Mouse (Mus musculus) gastrocnemius, adult 8-10 months (tissue): ENCODE results near the gene AU015836. TPM values are rescaled to one million over a fixed set of nuclear protein-coding genes. Genes with fewer than 3 reads are reported as not detected.
"Not testable (repeated sequence)": the region's sequence is repeated elsewhere in the genome, so short reads cannot be mapped to it uniquely, and the experiment has no call there.

Experiments
- DNase-seq, 2 experiments: peaks; one replicate each; pipeline ENCODE4 v3.0.0; 2022; ENCODE audit warnings: low spot score in 2 of 2
- total RNA-seq, 4 experiments: library from RNA; stranded (reverse); gene quantifications; 2 replicates each; pipeline ENCODE4 v1.2.4; 2022

AU015836 gene
- not detected for total RNA-seq

DNA sequence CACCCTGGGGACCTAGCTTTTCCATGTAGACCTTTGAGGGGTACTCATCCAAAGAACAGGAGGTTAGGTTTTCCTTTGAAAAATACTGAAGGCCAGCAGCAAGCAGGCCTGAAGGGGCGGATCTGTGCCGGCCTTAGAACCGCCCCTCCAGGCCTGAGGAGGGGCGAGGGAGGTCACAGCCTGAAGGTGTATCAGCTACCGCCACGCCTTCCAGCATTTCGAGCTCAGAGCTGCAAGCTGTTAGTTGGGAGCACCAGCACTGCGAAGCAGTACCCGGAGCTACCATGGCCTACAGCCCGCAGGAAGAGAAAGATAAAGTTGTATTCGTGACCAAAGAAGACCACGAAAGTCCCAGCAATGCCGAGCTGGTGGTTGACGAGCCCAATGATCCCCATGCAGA, at the start of gene AU015836:
TSS of gene AU015836 (plus strand) at position 216 of the 400 bp plus-strand sequence.
- DNase-seq: no peak

DNA sequence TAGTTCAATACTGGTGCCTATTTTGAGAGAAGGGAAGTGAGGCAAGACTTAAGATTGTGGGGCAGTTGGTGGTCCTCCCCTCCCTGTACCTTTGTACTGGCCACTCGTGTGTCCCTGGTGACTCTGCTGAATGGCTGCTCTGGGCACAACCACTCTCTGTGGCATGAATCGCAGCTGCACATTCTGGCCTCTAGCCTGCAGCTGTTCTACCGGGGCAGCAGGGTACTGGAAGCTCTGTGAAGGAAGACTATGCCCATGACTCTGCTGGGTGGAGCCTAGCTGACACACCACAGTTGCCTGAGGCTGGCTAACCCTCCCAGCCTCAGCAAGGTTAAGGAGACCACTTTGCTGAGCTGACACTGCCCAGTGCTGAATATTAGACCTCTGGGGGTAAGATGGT, 49.4 kb upstream of the AU015836 start:
- DNase-seq: no peak

DNA sequence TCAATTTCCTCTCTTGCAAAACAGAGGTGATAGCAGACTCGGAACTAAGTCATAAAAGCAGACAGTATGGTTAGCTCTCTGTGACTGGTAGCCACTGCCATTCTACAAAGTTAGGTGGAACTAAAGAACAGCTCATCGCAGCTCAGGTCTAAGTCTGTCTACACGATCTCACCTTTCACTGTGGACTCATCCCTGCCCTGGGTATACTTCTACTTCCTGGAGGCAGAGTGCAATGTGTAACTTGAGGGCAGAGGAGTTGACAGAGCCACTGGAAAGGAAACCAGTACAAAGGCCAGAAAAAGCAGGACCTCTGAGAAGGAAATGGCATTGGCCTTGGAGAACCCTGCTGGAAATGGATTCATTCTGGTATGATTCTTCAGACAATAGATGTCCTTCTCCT, 40.1 kb upstream of the AU015836 start:
- no peak for DNase-seq

DNA sequence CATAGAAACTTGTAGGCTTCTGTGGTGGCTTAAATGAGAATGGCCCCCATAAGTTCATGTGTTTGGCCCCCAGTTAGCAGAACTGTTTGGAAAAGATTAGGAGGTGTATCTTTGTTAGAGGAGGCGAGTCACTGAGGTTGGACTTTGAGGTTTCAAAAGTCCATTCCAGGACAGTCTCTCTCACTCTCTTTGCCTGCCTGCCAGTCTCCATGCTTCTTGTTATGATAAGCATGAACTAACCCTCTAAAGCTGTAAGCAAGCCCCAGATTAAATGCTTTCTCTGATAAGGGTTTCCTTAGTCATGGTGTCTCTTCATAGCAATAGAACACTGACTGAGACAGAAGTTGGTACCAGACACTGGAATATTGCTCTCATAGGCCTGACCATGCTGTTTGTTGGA, 39.7 kb upstream of the AU015836 start:
- no peak for DNase-seq

DNA sequence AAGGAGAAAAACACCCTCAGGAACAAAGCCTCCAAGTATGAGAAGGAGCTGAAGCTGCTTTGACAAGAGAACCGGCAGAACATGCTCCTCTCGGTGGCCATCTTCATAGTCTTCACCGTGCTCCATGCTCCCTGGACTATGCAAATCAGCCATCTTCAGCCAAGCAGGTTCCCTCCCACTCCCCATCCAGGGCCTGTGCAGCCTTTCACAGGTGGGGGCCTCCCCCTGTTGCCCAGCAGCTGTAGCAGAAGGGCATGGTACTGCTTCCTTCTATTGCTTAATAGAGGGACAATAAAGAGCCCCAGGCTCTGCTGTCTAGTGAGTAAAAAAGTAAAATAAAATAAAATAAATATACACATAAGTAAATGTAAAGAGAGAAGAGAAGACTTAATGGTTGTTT, 36.8 kb upstream of the AU015836 start:
- DNase-seq: no peak

DNA sequence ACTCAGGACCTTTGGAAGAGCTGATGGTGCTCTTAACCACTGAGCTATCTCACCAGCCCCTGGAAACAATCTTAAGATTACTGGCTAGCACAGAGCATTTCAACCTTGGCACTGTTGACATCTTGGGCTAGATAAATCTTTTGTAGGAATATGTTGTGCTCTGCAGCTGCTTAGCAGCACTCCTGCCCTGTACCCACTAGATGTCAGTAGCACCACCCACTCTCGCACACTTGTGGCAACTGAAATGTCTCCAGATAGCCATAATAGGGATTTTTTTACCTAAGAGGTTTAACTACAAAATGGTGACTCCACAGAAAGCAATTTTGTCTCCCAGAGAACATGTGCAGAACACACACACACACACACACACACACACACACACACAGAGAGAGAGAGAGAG, 11.7 kb upstream of the AU015836 start:
- DNase-seq: no peak

DNA sequence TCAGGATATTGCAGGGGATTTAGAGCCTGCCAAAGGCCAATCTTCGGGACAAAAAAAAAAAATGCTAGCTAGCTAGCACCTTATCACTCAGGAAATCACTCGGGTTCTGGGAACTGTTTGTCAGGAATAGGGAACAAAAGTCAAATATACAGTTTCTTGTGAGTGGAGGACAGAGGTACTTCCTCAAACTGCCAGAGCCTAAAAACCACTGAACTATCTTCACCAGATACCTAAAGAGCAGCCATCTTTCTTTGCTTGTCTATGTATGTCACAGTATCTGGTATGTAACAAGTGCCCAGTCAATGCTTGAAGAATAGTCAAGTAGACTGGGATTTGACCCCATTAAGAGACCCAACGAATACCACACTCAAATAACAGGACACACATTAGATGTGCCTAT, 10.0 kb upstream of the AU015836 start:
- DNase-seq: no peak

DNA sequence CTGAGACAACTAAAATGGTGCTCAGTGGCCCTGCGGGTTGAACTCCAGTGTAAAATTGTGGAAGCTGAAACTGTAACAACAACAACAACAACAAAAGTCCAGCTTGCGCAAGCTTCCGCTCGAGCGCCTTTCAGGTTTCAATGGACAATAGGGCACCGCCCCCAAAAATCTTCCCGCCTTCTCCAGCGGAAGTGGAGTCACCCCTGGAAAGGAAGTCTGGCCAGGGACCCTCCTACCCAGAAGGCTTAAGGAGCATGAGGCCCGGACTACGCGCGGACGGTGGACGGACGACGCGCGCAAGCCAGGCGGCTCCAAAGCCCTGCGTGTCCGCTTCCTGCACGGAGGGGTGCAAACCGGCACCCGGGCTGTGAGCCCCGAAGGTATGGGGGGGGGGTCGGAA, 11.9 kb downstream of the AU015836 start:
- no peak for DNase-seq

DNA sequence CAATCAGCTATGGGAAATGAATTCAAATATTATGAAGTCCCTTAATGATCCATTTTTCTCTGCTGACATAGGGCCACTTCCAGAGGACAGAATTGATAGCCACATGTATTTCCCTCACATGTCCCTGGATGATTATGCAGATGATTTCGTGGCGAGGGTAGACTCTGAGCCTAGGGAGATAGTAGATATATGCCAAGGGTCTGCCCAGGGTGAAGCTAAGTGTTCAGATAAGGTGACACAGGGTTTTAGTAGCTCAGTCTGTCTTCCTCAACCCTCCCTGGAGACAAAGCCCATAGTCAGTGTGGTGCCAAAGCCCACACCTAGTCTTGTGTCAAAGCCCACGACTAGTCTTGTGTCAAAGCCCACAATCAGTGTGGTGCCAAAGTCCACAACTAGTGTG, 13.7 kb downstream of the AU015836 start:
- no peak for DNase-seq

DNA sequence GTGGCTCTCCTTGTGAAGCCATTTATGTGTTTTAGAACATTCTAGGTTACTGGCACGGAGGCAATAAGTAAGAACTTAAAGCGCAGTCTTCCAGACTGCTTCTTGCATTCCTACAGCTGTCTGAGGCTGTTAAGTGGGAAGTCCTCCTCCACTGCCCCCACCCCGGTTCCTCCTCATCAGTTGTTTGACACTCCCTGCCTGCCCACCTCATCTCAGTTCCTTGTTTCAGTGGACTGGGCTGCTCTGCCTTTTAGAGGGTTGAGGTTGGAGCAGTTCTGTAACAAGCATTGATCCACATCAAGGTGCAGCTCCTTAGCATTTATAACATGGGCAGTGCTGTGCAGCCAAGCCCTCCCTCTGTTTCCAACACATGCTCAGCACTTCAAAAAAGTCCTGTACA, 16.6 kb downstream of the AU015836 start:
- not testable (repeated sequence) for DNase-seq

DNA sequence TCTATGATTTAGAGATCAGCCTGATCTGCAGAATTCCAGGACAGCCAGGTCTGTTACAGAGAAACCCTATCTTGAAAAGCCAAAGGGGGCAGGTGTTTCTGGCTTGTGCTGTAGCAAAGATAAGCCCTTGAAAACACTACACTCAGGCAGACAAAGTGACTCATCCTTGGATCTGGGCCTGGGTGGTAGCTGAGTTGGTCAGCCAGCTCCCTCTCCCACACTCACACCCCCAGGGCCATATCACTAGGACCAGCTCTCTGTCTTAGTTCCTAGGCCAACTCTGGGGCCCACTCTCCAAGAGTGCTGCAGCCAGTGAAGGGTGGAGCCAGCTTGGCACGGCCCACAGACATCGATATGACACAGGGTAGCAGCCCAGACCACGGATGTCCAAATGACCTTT, 38.5 kb downstream of the AU015836 start:
- DNase-seq: no peak

DNA sequence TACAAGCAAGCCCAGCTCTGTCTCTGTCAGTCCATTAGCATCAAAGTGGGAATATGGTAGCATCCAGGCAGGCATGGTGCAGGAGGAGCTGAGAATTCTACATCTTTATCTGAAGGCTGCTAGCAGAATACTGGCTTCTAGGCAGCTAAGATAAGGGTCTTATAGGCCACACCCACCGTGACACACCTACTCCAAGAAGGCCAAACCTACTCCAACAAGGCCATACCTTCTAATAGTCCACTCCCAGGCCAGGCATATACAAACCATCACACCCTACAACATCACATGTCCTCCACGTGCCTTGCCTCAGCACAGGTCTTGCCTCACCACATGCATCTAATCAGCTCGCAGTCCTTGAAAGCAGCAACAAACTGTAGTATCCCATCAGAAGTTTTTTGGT, 41.0 kb downstream of the AU015836 start:
- DNase-seq: no peak

DNA sequence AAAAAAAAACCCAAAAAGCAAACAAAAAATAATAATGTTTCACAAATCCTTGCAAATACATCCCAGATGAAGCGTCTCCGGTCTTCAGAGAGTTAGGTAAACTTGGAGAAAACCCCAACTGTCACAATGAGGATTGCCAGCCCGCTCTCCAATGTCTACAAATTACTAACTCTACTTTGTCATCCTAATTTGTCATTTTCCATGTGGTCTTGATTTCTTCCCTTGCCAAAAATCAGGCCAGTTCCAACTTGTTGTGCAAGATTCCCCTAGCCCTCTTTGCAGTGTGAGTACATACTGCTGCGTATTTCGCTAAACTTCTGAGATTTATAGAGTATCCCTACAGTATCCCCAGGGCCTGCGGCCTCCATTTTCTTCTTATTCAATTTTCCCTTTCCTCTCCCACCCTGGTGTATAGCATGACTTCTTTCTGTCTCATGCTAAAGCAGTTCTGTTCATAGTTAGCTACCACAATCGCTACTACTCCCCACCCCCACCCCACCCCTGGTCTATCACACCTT, 43.3 kb downstream of the AU015836 start:
- DNase-seq: no peak

DNA sequence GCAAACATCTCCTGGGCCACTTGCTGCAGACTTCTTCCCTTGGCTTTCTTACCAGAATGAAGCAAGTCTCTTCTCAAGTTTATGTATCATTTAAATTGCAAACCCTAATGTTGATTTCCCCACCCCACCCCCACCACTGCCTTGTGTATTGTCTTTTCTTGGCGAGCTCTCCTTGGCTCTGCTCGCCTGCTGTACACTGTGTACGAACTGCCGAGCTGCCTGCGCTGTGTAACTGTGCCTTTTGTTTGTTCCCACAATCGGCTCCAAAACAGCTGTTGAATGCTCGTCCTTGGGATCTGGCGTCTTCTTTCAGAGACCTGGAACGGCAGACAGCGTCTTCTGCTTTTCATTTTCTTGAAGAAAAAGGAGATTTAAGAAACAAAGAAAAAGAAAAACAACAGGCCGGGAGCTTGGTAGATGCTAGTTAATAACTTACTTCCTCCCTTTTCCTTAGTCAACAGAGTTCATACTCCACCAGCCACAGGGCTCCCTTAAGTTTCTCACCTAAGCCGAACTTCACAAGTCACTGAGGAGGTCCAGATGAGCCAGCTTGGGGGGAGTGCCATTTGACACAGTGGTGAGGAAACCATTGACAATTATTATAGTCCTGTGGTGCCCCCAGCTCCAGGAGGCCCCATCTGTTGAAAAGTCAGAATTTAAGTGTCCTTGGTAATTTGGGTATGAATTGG, 44.2 kb downstream of the AU015836 start:
- DNase-seq: no peak

DNA sequence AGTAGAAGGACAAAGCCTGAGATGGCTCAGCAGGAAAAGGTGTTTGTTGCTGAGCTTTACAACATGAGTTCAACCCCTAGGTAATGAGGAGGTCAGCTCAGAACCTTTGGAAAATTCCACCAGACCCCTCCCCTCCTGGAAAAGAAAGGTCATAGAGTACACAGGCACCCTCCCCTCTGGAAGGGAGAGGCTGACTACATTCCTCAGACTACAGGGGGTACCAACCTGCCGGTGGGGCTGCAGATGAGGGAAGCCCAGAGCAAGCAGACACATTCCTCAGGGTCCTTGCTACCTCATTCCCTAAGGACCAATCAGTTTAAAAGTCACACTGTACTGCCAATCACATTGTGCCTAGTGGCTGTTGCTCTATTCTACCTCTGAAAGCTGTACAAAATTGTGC, 48.4 kb downstream of the AU015836 start:
- no peak for DNase-seq

DNA sequence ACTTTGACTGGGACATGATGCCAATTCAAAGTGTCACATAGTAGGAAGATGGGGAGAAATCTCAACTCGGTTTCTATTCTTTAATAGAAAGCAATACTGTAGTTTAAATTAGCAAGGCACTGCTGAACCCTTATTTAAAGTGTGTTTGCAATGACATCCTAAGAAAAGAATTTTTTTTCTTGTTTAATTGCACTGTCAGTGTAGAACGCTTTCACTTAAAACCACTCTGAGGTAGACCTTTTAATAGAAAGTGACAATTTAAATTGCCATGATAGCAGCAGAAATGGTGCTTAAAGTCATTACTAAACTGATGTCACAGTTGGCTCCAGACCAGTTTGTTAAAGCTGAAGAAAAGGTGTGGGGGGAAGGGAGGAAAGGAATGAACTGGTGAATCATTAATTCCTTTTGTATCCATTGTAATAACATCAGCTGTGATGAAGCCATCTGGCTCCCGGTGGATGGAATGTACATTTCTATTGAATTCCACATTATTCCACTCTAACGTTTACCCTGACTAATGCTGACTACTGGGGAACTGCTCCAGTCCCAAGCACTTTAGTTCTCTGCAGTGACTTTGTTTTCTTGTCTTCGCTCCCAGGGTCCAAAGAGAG, 53.9 kb downstream of the AU015836 start:
- DNase-seq: no peak

Other genes starting within 250 kb of the AU015836 start
- 1 to 10 TPM in 2 of 4 experiments, under 1 TPM in 2; 0.75 to 1.3 (median 0.97) TPM for gene Pdk3, start 136.5 kb upstream of the AU015836 start, total RNA-seq
- 10 to 100 TPM; 18.5 to 21.5 (median 19.0) TPM for gene Zfx, start 155.0 kb downstream of the AU015836 start, total RNA-seq
- 100 to 1,000 TPM in 2 of 4 experiments, 10 to 100 TPM in 2; 79.7 to 155 (median 99.2) TPM for gene Eif2s3x, start 244.2 kb downstream of the AU015836 start, total RNA-seq